Mouse (Mus musculus): ENCODE measurements around the gene Samd4b.

Gene Samd4b

GRCm38 (mm10) chr7:28597642-28598446 lies at the start of gene Samd4b, which contains the start of gene Pak4:
Samd4b (minus strand) TSS chr7:28598144.
Pak4 (minus strand) TSS chr7:28598185.
- in situ Hi-C loops (cut with MseI, MboI) = no loop called here

- in situ Hi-C loops (cut with MseI, MboI) = no loop called here
Observed at GRCm38 (mm10) chr7:28647016-28647415, 49.1 kb upstream of the Samd4b start.

GRCm38 (mm10) chr7:28645947-28646475 lies 48.1 kb upstream of the Samd4b start:
- in situ Hi-C loops (cut with MseI, MboI) = no loop called here

GRCm38 (mm10) chr7:28645366-28645765 lies 47.4 kb upstream of the Samd4b start:
- in situ Hi-C loops (cut with MseI, MboI) = no loop called here

GRCm38 (mm10) chr7:28641546-28641945 lies 43.6 kb upstream of the Samd4b start:
- in situ Hi-C loops (cut with MseI, MboI) = no loop called here

GRCm38 (mm10) chr7:28637511-28637910 lies 39.6 kb upstream of the Samd4b start:
- in situ Hi-C loops (cut with MseI, MboI) = no loop called here

GRCm38 (mm10) chr7:28634128-28634527 lies 36.2 kb upstream of the Samd4b start:
- in situ Hi-C loops (cut with MseI, MboI) = no loop called here

GRCm38 (mm10) chr7:28631073-28631472 lies 33.1 kb upstream of the Samd4b start, which contains the start of gene Acp7:
Acp7 (minus strand) TSS chr7:28631332.
- in situ Hi-C loops (cut with MseI, MboI) = no loop called here

GRCm38 (mm10) chr7:28624791-28625190 lies 26.8 kb upstream of the Samd4b start:
- in situ Hi-C loops (cut with MseI, MboI) = no loop called here

GRCm38 (mm10) chr7:28619098-28619715 lies 21.3 kb upstream of the Samd4b start:
- in situ Hi-C loops (cut with MseI, MboI) = no loop called here

- in situ Hi-C loops (cut with MseI, MboI) = loop anchor here in 1 of 2 experiments (10.0 kb wide), 1 partner anchor 111 kb away; no protein-coding TSS in a partner anchor
Observed at GRCm38 (mm10) chr7:28605951-28606350, 8.0 kb upstream of the Samd4b start.

GRCm38 (mm10) chr7:28603788-28604187 lies 5.8 kb upstream of the Samd4b start:
- in situ Hi-C loops (cut with MseI, MboI) = loop anchor here (5.0 to 10.0 kb wide), 2 partner anchors 36 to 109 kb away; no protein-coding TSS in a partner anchor

GRCm38 (mm10) chr7:28603136-28603535 lies 5.2 kb upstream of the Samd4b start:
- in situ Hi-C loops (cut with MseI, MboI) = loop anchor here (5.0 to 10.0 kb wide), 2 partner anchors 36 to 108 kb away; no protein-coding TSS in a partner anchor

GRCm38 (mm10) chr7:28601668-28602067 lies 3.7 kb upstream of the Samd4b start:
- in situ Hi-C loops (cut with MseI, MboI) = loop anchor here (5.0 to 10.0 kb wide), 2 partner anchors 34 to 107 kb away; no protein-coding TSS in a partner anchor

- in situ Hi-C loops (cut with MseI, MboI) = loop anchor here (5.0 to 10.0 kb wide), 2 partner anchors 34 to 106 kb away; no protein-coding TSS in a partner anchor
Observed at GRCm38 (mm10) chr7:28601029-28601428, 3.1 kb upstream of the Samd4b start.

- in situ Hi-C loops (cut with MseI, MboI) = no loop called here
Observed at GRCm38 (mm10) chr7:28598951-28599350, 1.0 kb upstream of the Samd4b start.

GRCm38 (mm10) chr7:28597277-28597570 lies 720 bp downstream of the Samd4b start:
- in situ Hi-C loops (cut with MseI, MboI) = no loop called here

- in situ Hi-C loops (cut with MseI, MboI) = no loop called here
Observed at GRCm38 (mm10) chr7:28596436-28597276, 1.3 kb downstream of the Samd4b start.

GRCm38 (mm10) chr7:28595751-28596435 lies 2.1 kb downstream of the Samd4b start:
- in situ Hi-C loops (cut with MseI, MboI) = no loop called here

- in situ Hi-C loops (cut with MseI, MboI) = no loop called here
Observed at GRCm38 (mm10) chr7:28593206-28594111, 4.5 kb downstream of the Samd4b start.
